Mouse (Mus musculus) adrenal gland, adult (tissue): ENCODE results near the gene Znhit6.

ENCODE experiments used
- DNase-seq, 2 experiments: peaks; one replicate each; pipeline ENCODE4 v3.0.0; 2022 to 2023; ENCODE audit warnings: low spot score in 1 of 2; ENCODE audit not compliant: inconsistent age in 2 of 2

Gene Znhit6

GRCm38 (mm10) chr3:145602410-145603206 lies 26.6 kb downstream of the Znhit6 start:
- peak; percentile 45 to 60 for DNase-seq

- peak; percentile 50 to 83 for DNase-seq
Measured at GRCm38 (mm10) chr3:145605437-145606123, 29.6 kb downstream of the Znhit6 start.

- no peak for DNase-seq
Measured at GRCm38 (mm10) chr3:145608320-145608719, 32.3 kb downstream of the Znhit6 start.

GRCm38 (mm10) chr3:145612662-145613061 lies 36.7 kb downstream of the Znhit6 start:
- DNase-seq, result peak in 1 of 2 experiments; percentile 42

GRCm38 (mm10) chr3:145613234-145613633 lies 37.2 kb downstream of the Znhit6 start:
- DNase-seq, result no peak

- peak in 1 of 2 experiments; percentile 37 for DNase-seq
Measured at GRCm38 (mm10) chr3:145614362-145615115, 38.5 kb downstream of the Znhit6 start.

- no peak for DNase-seq
Measured at GRCm38 (mm10) chr3:145618299-145618698, 42.3 kb downstream of the Znhit6 start.

- DNase-seq, result no peak
Measured at GRCm38 (mm10) chr3:145619621-145620365, 43.8 kb downstream of the Znhit6 start.

GRCm38 (mm10) chr3:145621209-145621608 lies 45.2 kb downstream of the Znhit6 start:
- no peak for DNase-seq

GRCm38 (mm10) chr3:145623047-145623446 lies 47.0 kb downstream of the Znhit6 start:
- DNase-seq, result no peak

GRCm38 (mm10) chr3:145624786-145625185 lies 48.8 kb downstream of the Znhit6 start:
- peak; percentile 33 to 71 for DNase-seq

- DNase-seq, result peak in 1 of 2 experiments; percentile 75
Measured at GRCm38 (mm10) chr3:145625546-145625945, 49.5 kb downstream of the Znhit6 start.

GRCm38 (mm10) chr3:145626063-145626462 lies 50.1 kb downstream of the Znhit6 start:
- no peak for DNase-seq

- peak in 1 of 2 experiments; percentile 56 for DNase-seq
Measured at GRCm38 (mm10) chr3:145627830-145628229, 51.8 kb downstream of the Znhit6 start.

- no peak for DNase-seq
Measured at GRCm38 (mm10) chr3:145628643-145629042, 52.6 kb downstream of the Znhit6 start.

GRCm38 (mm10) chr3:145632888-145633287 lies 56.9 kb downstream of the Znhit6 start:
- peak; percentile 25 to 58 for DNase-seq

GRCm38 (mm10) chr3:145634002-145634710 lies 58.2 kb downstream of the Znhit6 start:
- DNase-seq, result no peak

GRCm38 (mm10) chr3:145640170-145640569 lies 64.2 kb downstream of the Znhit6 start:
- DNase-seq, result no peak

- peak; percentile 24 to 62 for DNase-seq
Measured at GRCm38 (mm10) chr3:145640583-145640982, 64.6 kb downstream of the Znhit6 start.
